Mouse (Mus musculus): ENCODE data around the gene Sprr4. TPM values are rescaled to one million over a fixed set of nuclear protein-coding genes. Genes with fewer than 3 reads are reported as not detected.

Sprr4 gene
- not detected in 2 replicates for polyA plus RNA-seq (2012; rRNA removed; ENCODE audit: low replicate concordance)

GRCm38 (mm10) chr3:92500393-92500792 is at the start of gene Sprr4:
Sprr4 (minus strand) TSS chr3:92500493.

GRCm38 (mm10) chr3:92534411-92534810 is 34.1 kb upstream of the Sprr4 start, which contains the start of gene 2310046K23Rik:
2310046K23Rik (minus strand) TSS chr3:92534511.

GRCm38 (mm10) chr3:92485863-92486262 is 14.4 kb downstream of the Sprr4 start, which contains the start of gene Sprr1a:
Sprr1a (minus strand) TSS chr3:92485895.

GRCm38 (mm10) chr3:92458620-92459019 is 41.7 kb downstream of the Sprr4 start, which contains the start of gene Sprr3:
Sprr3 (minus strand) TSS chr3:92458720.

Other genes starting within 250 kb of the Sprr4 start
- 0.43 and 0.94 TPM in 2 replicates for gene Sprr2a3, start 215.1 kb downstream of the Sprr4 start, polyA plus RNA-seq (2012; rRNA removed; ENCODE audit: low replicate concordance)
- not detected in 2 replicates for gene Sprr2b, start 183.9 kb downstream of the Sprr4 start, polyA plus RNA-seq (2012; rRNA removed; ENCODE audit: low replicate concordance)
- gene Sprr2d, start 161.4 kb downstream of the Sprr4 start, polyA plus RNA-seq (2012; rRNA removed; ENCODE audit: low replicate concordance) = not detected in 2 replicates
- gene Sprr2e, start 148.3 kb downstream of the Sprr4 start, polyA plus RNA-seq (2012; rRNA removed; ENCODE audit: low replicate concordance) = not detected in 2 replicates
- not detected in 2 replicates for gene Sprr2f, start 135.3 kb downstream of the Sprr4 start, polyA plus RNA-seq (2012; rRNA removed; ENCODE audit: low replicate concordance)
- not detected in 2 replicates for gene Sprr2h, start 114.8 kb downstream of the Sprr4 start, polyA plus RNA-seq (2012; rRNA removed; ENCODE audit: low replicate concordance)
- gene Sprr2i, start 92.5 kb downstream of the Sprr4 start, polyA plus RNA-seq (2012; rRNA removed; ENCODE audit: low replicate concordance) = not detected in 2 replicates
- not detected in 2 replicates for gene Sprr2j-ps, start 82.4 kb downstream of the Sprr4 start, polyA plus RNA-seq (2012; rRNA removed; ENCODE audit: low replicate concordance)
- 13.6 and 17.5 TPM in 2 replicates for gene Gm9774, start 71.1 kb downstream of the Sprr4 start, polyA plus RNA-seq (2012; rRNA removed; ENCODE audit: low replicate concordance)
- gene Sprr2k, start 67.9 kb downstream of the Sprr4 start, polyA plus RNA-seq (2012; rRNA removed; ENCODE audit: low replicate concordance) = not detected in 2 replicates
- gene Sprr1b, start 61.7 kb downstream of the Sprr4 start, polyA plus RNA-seq (2012; rRNA removed; ENCODE audit: low replicate concordance) = not detected in 2 replicates
- not detected in 2 replicates for gene Sprr3, start 41.8 kb downstream of the Sprr4 start, polyA plus RNA-seq (2012; rRNA removed; ENCODE audit: low replicate concordance)
- 24.1 and 25.4 TPM in 2 replicates for gene Sprr1a, start 14.6 kb downstream of the Sprr4 start, polyA plus RNA-seq (2012; rRNA removed; ENCODE audit: low replicate concordance)
- 5.7 TPM in 1 of 2 replicates, not detected in the other for gene 2310046K23Rik, start 34.0 kb upstream of the Sprr4 start, polyA plus RNA-seq (2012; rRNA removed; ENCODE audit: low replicate concordance)
- 1.4 TPM in 1 of 2 replicates, not detected in the other for gene Ivl, start 73.2 kb upstream of the Sprr4 start, polyA plus RNA-seq (2012; rRNA removed; ENCODE audit: low replicate concordance)
- 0.24 TPM in 1 of 2 replicates, not detected in the other for gene Smcp, start 88.5 kb upstream of the Sprr4 start, polyA plus RNA-seq (2012; rRNA removed; ENCODE audit: low replicate concordance)
- gene 2210017I01Rik, start 107.0 kb upstream of the Sprr4 start, polyA plus RNA-seq (2012; rRNA removed; ENCODE audit: low replicate concordance) = 0.20 TPM in 1 of 2 replicates, not detected in the other
- gene Lce6a, start 121.2 kb upstream of the Sprr4 start, polyA plus RNA-seq (2012; rRNA removed; ENCODE audit: low replicate concordance) = 0.66 and 1.3 TPM in 2 replicates
- 0.86 and 4.6 TPM in 2 replicates for gene Lce1a1, start 147.8 kb upstream of the Sprr4 start, polyA plus RNA-seq (2012; rRNA removed; ENCODE audit: low replicate concordance)
- gene Lce1b, start 156.4 kb upstream of the Sprr4 start, polyA plus RNA-seq (2012; rRNA removed; ENCODE audit: low replicate concordance) = 1.4 and 8.5 TPM in 2 replicates
- gene Lce1a2, start 169.8 kb upstream of the Sprr4 start, polyA plus RNA-seq (2012; rRNA removed; ENCODE audit: low replicate concordance) = 0.92 and 8.4 TPM in 2 replicates
- gene Lce1c, start 178.8 kb upstream of the Sprr4 start, polyA plus RNA-seq (2012; rRNA removed; ENCODE audit: low replicate concordance) = 1.2 and 5.9 TPM in 2 replicates
- gene Lce1d, start 186.7 kb upstream of the Sprr4 start, polyA plus RNA-seq (2012; rRNA removed; ENCODE audit: low replicate concordance) = 0.31 and 3.0 TPM in 2 replicates
- 0.93 TPM in 1 of 2 replicates, not detected in the other for gene Lce1e, start 208.6 kb upstream of the Sprr4 start, polyA plus RNA-seq (2012; rRNA removed; ENCODE audit: low replicate concordance)
- 0.91 TPM in 1 of 2 replicates, not detected in the other for gene Lce1f, start 219.9 kb upstream of the Sprr4 start, polyA plus RNA-seq (2012; rRNA removed; ENCODE audit: low replicate concordance)
- gene Gm38119, start 238.6 kb upstream of the Sprr4 start, polyA plus RNA-seq (2012; rRNA removed; ENCODE audit: low replicate concordance) = not detected in 2 replicates

Measured in mammary gland, adult 2 months (tissue).